Mouse (Mus musculus): ENCODE data around the gene Frmd4a. TPM values are rescaled to one million over a fixed set of nuclear protein-coding genes. Genes with fewer than 3 reads are reported as not detected.
A peak's percentile ranks its signal among the peaks of the same experiment; 100 is the strongest.

The Frmd4a gene
- polyA plus RNA-seq, 1 experiment from 2014 or later: 19.3 TPM

DNA sequence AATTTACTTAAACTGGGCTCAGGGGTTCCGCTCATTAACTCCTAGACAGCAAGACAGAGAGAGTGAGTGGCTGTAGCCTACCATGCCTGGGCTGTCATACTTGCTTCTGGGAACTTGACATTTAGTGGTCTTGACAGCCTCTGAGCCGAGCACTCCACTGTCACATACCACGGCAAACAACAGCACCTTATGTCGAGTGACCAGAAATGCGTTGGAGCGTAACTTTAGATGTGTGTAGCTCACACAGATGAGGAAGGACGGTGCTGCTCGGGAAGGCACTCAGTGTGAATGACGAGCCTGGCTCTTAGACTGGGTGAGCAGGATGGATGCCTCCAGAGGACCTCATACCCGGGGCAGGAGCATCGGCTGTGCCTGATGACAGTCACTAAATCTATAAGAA, 463.6 kb downstream of the Frmd4a start:
- no peaks in the 10 kb centered on the region for H3K9me3 ChIP-seq (replicated peaks; ENCODE audit: control insufficient read depth, low read length)
- H3K4me1 ChIP-seq (ENCODE audit: control insufficient read depth, insufficient read depth, low read length): peaks cover 10% of the 10 kb centered on the region
- H3K4me2 ChIP-seq (ENCODE audit: low read depth, low read length): no peak overlapping the region
- no peak overlapping the region for H3K9ac ChIP-seq (ENCODE audit: low read length)
- H3K4me3 ChIP-seq (ENCODE audit: low read length): no peak overlapping the region
- H3K36me3 ChIP-seq (ENCODE audit: control insufficient read depth, insufficient read depth): no peaks in the 10 kb centered on the region
- no peak overlapping the region for H3K27ac ChIP-seq (ENCODE audit: low read length)
- H3K27me3 ChIP-seq (ENCODE audit: control insufficient read depth, insufficient read depth, low read length): no peaks in the 10 kb centered on the region
- ATAC-seq (replicated peaks; ENCODE audit: extremely low read depth, insufficient read depth, low FRiP score): no peak
- WGBS: 50% methylated on average over 11 of the region's 11 CpGs

DNA sequence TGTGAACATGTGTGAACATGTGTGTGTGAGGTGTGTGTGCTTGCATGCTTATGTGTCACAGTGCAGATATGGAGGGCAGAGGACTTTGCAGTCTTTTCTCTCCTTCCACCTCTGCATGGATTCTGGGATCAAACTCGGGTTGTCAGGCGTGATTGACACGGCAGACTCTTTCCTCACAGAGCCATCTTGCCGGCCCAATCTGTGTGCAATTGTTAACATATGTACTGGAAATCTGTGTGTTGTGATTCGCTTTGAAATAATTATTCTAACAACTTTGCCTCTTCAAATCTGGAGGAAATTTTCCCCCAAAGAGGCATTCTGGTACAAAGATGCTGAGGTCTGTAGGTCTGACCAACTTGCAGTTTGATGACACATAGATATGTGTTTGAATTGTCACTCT, 468.7 kb downstream of the Frmd4a start:
- Histone ChIP-seq H3K9ac (ENCODE audit: low read length) (no peak overlapping the region), H3K4me1 (ENCODE audit: control insufficient read depth, insufficient read depth, low read length) (peaks cover 6% of the 10 kb centered on the region; the same call in 1 of the 2 replicates), H3K4me3 (ENCODE audit: low read length) (no peak overlapping the region), H3K4me2 (ENCODE audit: low read depth, low read length) (no peak overlapping the region), H3K27me3 (ENCODE audit: control insufficient read depth, insufficient read depth, low read length) (no peaks in the 10 kb centered on the region), H3K9me3 (replicated peaks; ENCODE audit: control insufficient read depth, low read length) (no peaks in the 10 kb centered on the region), H3K27ac (ENCODE audit: low read length) (no peak overlapping the region), H3K36me3 (ENCODE audit: control insufficient read depth, insufficient read depth) (no peaks in the 10 kb centered on the region)
- WGBS: 88% methylated on average over 5 of the region's 5 CpGs
- no peak for ATAC-seq (replicated peaks; ENCODE audit: extremely low read depth, insufficient read depth, low FRiP score)

DNA sequence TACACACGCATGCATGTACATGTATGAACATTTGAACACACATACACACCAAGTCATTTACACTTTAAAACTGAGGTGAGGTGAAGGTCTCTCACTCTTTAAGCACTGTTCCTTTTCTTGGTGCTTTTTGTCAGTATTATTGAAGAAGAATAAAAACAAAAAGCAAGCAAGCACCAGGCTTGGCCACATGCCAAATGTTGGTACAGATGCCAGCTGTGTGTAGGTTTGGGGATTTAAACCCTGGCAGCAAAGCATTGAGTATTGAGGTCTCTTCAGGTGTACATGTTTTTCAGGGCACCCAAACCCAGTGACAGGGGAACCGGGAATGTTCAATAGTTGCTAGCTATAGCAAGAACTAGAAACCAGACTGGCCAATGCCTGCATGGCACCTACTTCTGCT, 469.8 kb downstream of the Frmd4a start:
- Histone ChIP-seq H3K4me1 (ENCODE audit: control insufficient read depth, insufficient read depth, low read length) (peaks cover 11% of the 10 kb centered on the region), H3K27ac (ENCODE audit: low read length) (no peak overlapping the region), H3K4me3 (ENCODE audit: low read length) (no peak overlapping the region), H3K9ac (ENCODE audit: low read length) (no peak overlapping the region), H3K9me3 (replicated peaks; ENCODE audit: control insufficient read depth, low read length) (no peaks in the 10 kb centered on the region), H3K4me2 (ENCODE audit: low read depth, low read length) (no peak overlapping the region), H3K36me3 (ENCODE audit: control insufficient read depth, insufficient read depth) (no peaks in the 10 kb centered on the region), H3K27me3 (ENCODE audit: control insufficient read depth, insufficient read depth, low read length) (no peaks in the 10 kb centered on the region)
- 85% methylated on average over 2 of the region's 2 CpGs for WGBS
- no peak for ATAC-seq (replicated peaks; ENCODE audit: extremely low read depth, insufficient read depth, low FRiP score)

DNA sequence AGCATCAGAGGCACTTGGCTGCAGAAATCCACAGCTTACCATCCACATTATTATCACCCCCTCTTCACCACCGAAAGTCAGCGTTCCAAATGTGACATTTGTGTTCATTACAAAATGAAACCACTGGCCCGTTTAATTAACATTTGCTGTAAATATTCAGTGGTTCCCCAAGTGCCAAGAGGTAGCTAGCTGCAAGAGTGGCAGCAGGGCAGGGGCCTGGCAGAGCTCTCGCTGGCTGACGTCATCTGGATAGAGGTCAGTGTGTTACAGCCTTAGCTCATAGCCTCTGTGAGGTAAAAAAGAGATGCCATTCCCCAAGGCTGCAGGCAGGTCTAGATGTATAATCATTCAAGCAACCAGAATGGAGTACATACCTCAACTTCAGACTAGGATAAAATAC, 473.3 kb downstream of the Frmd4a start:
- no peaks in the 10 kb centered on the region for H3K27me3 ChIP-seq (ENCODE audit: control insufficient read depth, insufficient read depth, low read length)
- no peak overlapping the region for H3K4me2 ChIP-seq (ENCODE audit: low read depth, low read length)
- WGBS: 66% methylated on average over 5 of the region's 5 CpGs
- ATAC-seq (replicated peaks; ENCODE audit: extremely low read depth, insufficient read depth, low FRiP score): no peak; the same call in 1 of the 2 replicates
- no peaks in the 10 kb centered on the region for H3K36me3 ChIP-seq (ENCODE audit: control insufficient read depth, insufficient read depth)
- H3K9me3 ChIP-seq (replicated peaks; ENCODE audit: control insufficient read depth, low read length): no peaks in the 10 kb centered on the region
- H3K4me1 ChIP-seq (ENCODE audit: control insufficient read depth, insufficient read depth, low read length): peaks cover 17% of the 10 kb centered on the region
- no peak overlapping the region for H3K4me3 ChIP-seq (ENCODE audit: low read length)
- H3K9ac ChIP-seq (ENCODE audit: low read length): no peak overlapping the region
- no peak overlapping the region for H3K27ac ChIP-seq (ENCODE audit: low read length)

DNA sequence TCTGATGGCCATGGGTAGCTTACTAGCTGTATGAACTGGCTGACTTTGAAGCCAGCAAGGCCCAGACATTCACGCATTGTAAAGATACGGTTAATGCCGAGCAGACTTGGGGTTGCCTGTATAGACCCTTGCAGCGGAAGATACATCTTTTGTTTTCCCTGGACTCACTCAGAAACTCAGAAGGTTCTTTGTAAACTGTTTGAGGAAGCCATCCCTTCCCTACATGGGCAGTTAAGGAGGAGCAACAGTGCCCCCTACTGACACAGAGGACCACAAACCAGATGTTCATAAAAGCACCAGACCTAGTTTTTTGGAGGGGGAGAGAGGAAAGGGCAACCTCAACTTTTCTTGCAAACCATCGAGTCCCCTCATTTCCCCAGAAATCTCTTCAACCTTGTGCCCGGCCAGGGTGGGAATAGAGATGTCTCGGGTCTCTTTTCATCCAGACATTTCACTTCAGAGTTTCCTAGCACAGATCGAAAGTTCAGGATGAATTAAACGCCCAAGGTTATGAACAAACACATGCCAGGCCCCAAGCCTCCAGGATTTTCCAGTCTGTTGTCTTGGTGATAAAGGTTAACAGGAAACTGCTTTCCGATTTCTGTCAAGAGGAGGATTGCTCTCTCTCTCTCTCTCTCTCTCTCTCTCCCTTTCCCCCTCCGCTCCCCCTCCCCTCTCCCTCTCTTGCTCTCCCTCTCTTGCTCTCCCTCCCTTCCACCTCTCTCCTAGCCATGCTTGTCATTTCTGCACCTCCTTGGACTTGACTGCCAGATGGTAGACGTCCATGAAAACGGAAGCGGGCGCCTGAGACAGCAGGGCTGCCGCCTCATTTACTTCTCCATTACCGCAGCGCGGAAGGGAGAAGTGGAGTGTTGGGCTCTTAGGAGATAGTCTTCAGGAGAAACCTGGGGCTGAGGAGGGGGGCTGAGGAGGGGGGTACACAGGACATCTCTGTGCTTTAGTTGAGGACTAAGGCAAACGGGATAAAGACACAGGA, 475.3 kb downstream of the Frmd4a start:
- Histone ChIP-seq H3K4me3 (ENCODE audit: low read length) (no peak overlapping the region), H3K9me3 (replicated peaks; ENCODE audit: control insufficient read depth, low read length) (no peaks in the 10 kb centered on the region), H3K27me3 (ENCODE audit: control insufficient read depth, insufficient read depth, low read length) (no peaks in the 10 kb centered on the region), H3K4me2 (ENCODE audit: low read depth, low read length) (no peak overlapping the region), H3K4me1 (ENCODE audit: control insufficient read depth, insufficient read depth, low read length) (peaks cover 17% of the 10 kb centered on the region), H3K27ac (ENCODE audit: low read length) (peak overlapping the region; percentile 2; the same call in 1 of the 2 replicates), H3K36me3 (ENCODE audit: control insufficient read depth, insufficient read depth) (no peaks in the 10 kb centered on the region), H3K9ac (ENCODE audit: low read length) (0 out of 2 replicates have a peak overlapping the region, but pooled peaks have one; percentile 9)
- 31% methylated on average over 20 of the region's 20 CpGs for WGBS
- peak; percentile 58 for ATAC-seq (replicated peaks; ENCODE audit: extremely low read depth, insufficient read depth, low FRiP score)

DNA sequence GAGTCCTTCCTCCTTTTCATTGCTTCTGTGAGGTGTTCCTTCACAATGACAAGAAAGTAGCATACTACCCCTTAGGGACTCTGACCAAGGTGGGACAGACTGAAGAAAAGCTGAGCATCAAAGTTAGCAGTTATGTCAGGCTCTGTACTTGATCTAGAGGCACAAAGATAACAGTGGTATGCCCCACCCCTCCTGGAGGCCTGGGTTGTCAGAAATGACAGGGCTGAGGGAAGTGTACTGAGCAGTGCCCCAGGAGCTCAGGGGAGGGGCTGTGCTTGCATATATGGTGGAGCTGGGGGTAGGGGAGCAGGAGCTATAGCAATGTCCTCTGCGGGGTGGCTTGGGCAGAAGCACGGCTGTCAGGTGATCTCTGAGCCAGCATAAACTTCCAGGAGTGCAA, 477.0 kb downstream of the Frmd4a start:
- H3K9ac ChIP-seq (ENCODE audit: low read length): no peak overlapping the region
- 38% methylated on average over 2 of the region's 2 CpGs for WGBS
- peaks cover 17% of the 10 kb centered on the region for H3K4me1 ChIP-seq (ENCODE audit: control insufficient read depth, insufficient read depth, low read length)
- no peaks in the 10 kb centered on the region for H3K27me3 ChIP-seq (ENCODE audit: control insufficient read depth, insufficient read depth, low read length)
- H3K4me2 ChIP-seq (ENCODE audit: low read depth, low read length): no peak overlapping the region
- no peak for ATAC-seq (replicated peaks; ENCODE audit: extremely low read depth, insufficient read depth, low FRiP score)
- no peaks in the 10 kb centered on the region; the same call in 1 of the 2 replicates for H3K36me3 ChIP-seq (ENCODE audit: control insufficient read depth, insufficient read depth)
- H3K9me3 ChIP-seq (replicated peaks; ENCODE audit: control insufficient read depth, low read length): no peaks in the 10 kb centered on the region
- H3K27ac ChIP-seq (ENCODE audit: low read length): no peak overlapping the region
- H3K4me3 ChIP-seq (ENCODE audit: low read length): no peak overlapping the region

DNA sequence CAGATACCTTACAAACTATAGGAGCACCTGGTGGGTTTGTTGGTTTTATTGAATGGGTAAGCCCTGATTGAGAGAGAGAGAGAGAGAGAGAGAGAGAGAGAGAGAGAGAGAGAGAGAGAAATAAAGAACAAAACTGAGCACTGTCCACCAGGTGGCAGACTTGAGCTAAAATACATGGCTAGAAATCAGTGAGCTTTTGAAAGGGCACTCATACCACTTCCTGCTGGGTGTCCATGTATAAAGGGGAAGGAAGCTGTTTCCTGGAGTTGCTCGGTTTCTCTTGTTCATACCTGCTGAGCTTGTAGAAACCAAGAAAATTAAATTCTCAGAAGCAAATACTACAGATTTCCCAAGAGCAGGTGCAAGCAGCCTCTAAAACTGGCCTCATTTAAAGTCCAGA, 481.7 kb downstream of the Frmd4a start:
- ATAC-seq (replicated peaks; ENCODE audit: extremely low read depth, insufficient read depth, low FRiP score): peak; percentile 45; the same call in 1 of the 2 replicates
- Histone ChIP-seq H3K9me3 (replicated peaks; ENCODE audit: control insufficient read depth, low read length) (no peaks in the 10 kb centered on the region), H3K27me3 (ENCODE audit: control insufficient read depth, insufficient read depth, low read length) (no peaks in the 10 kb centered on the region), H3K4me3 (ENCODE audit: low read length) (no peak overlapping the region), H3K9ac (ENCODE audit: low read length) (no peak overlapping the region), H3K4me1 (ENCODE audit: control insufficient read depth, insufficient read depth, low read length) (peaks cover 8% of the 10 kb centered on the region), H3K4me2 (ENCODE audit: low read depth, low read length) (no peak overlapping the region), H3K27ac (ENCODE audit: low read length) (no peak overlapping the region), H3K36me3 (ENCODE audit: control insufficient read depth, insufficient read depth) (no peaks in the 10 kb centered on the region; the same call in 1 of the 2 replicates)
- WGBS: 4% methylated on average over 1 of the region's 1 CpGs

DNA sequence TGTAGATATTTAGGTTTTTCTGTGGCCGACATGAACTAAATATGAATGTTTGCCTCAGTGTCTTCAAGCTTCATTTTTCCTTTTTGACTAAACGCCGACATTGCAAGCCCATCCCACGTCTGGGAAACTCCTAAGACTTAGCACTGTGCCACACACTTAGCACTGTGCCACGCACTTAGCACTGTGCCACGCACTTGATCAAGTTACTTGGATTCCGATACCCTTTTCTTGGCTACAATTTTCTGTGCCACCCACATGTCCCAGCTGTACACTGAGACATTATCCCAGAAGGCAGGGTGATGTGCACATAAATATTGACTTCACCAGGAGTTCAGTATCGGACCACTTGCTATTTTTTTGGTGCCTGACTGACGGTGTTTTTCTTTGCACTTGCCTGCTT, 482.4 kb downstream of the Frmd4a start:
- Histone ChIP-seq H3K27ac (ENCODE audit: low read length) (no peak overlapping the region), H3K36me3 (ENCODE audit: control insufficient read depth, insufficient read depth) (no peaks in the 10 kb centered on the region; the same call in 1 of the 2 replicates), H3K27me3 (ENCODE audit: control insufficient read depth, insufficient read depth, low read length) (no peaks in the 10 kb centered on the region), H3K4me3 (ENCODE audit: low read length) (no peak overlapping the region), H3K4me1 (ENCODE audit: control insufficient read depth, insufficient read depth, low read length) (peaks cover 9% of the 10 kb centered on the region; the same call in 1 of the 2 replicates), H3K9me3 (replicated peaks; ENCODE audit: control insufficient read depth, low read length) (no peaks in the 10 kb centered on the region), H3K4me2 (ENCODE audit: low read depth, low read length) (no peak overlapping the region), H3K9ac (ENCODE audit: low read length) (no peak overlapping the region)
- 86% methylated on average over 9 of the region's 9 CpGs for WGBS
- ATAC-seq (replicated peaks; ENCODE audit: extremely low read depth, insufficient read depth, low FRiP score): no peak

Data from heart, embryonic 16.5 days (tissue).